Mouse (Mus musculus) cerebellum, postnatal 4 days (tissue): ENCODE results near the gene Sdhaf1.

Experiments used
- DNase-seq, 2 experiments: peaks; one replicate each; pipeline ENCODE4 v3.0.0; 2022; ENCODE audit warnings: low spot score in 2 of 2, mixed read lengths in 1 of 2

The Sdhaf1 gene

DNA sequence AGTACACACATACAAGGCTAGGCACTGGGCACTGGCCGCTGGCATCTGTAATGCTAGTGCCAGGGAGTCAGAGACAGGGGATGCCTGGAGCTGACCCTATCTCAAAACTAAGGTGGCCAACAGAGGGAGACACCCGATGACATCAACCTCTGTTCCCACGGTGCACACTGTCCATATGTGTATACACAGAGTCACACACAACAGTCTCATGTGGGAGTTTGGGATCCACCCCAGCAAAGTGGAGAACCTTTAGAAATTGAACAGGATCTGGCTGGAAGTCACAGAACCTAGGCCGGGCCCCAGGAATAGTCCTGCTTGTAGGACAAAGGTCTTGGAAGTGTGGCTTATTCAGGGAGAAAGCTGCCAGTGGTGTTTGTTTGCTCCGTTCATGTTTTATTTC is 29.4 kb downstream of the Sdhaf1 start:
- DNase-seq: no peak

GRCm38 (mm10) chr7:30293795-30294194 is 29.9 kb downstream of the Sdhaf1 start:
- DNase-seq: no peak

GRCm38 (mm10) chr7:30291215-30292131 is 32.2 kb downstream of the Sdhaf1 start, which contains the start of gene Clip3:
Clip3 (plus strand) TSS chr7:30291728.
- DNase-seq: peak; percentile 79 to 82

DNA sequence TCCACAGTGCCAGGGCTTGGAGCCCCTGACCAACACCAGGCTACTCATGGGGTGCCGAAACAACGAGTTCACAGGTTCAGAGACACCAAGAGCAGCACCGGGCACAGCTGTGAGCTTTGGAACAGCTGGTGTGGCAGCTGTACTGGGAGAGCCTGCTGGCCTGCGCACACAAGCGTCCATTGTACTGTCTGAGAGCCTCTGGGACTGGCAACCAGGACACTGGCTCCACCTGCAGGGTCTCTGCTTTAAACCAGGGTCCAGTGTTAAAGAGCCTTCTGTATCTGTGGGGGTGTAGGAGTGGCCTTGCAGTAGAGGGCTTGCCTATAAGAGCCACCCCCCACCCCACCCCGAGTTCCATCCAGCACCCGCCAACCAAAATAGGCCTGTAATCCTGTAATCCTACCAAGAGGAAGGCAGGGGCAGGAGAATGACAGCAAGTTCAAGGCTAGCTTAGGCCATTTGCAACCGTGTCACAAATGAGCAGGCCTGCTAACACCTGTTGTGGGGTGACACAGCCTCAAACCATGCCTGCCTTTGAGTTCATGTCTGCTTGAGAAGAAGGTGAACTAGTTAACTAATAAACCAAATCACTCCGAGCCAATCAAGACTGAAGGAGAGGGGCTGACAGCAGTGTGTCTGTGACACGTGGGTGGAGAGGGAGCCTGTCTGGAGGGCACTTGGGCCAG is 33.8 kb downstream of the Sdhaf1 start:
- no peak for DNase-seq

DNA sequence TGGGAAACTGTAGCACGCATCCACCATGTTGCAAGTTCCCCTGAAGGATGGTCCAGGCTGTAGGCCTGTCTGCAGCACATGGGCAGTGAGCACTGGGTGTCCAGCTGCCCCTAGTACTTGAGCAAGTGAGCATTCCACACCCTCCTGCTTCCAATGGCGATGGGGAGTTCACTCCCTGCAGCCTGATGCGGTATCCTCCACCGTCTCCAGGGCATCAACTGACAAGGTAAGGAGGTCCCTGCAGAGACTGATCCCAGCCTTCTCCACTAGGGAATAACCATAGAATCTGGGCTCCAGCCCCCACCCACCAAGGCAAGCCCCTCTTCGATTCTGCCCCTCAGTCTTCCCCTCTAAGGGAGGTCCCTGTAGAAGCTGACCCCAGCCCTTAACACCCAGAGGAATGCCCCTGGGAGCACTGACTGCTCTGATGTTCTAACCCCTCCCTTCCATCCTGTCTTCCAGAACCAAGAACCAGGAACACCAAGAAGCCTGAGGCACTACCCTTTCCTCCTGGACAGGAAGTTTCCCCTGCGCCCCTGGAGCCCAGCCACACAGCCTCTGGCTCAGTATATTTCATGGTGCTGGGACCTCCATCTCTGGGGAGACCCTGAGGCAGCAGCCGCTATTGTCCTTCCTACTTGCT is 34.5 kb downstream of the Sdhaf1 start:
- no peak for DNase-seq

- DNase-seq: no peak
These were observed 35.6 kb downstream of the Sdhaf1 start for GRCm38 (mm10) chr7:30288046-30288445.

GRCm38 (mm10) chr7:30286701-30287410 is 36.8 kb downstream of the Sdhaf1 start:
- no peak for DNase-seq

DNA sequence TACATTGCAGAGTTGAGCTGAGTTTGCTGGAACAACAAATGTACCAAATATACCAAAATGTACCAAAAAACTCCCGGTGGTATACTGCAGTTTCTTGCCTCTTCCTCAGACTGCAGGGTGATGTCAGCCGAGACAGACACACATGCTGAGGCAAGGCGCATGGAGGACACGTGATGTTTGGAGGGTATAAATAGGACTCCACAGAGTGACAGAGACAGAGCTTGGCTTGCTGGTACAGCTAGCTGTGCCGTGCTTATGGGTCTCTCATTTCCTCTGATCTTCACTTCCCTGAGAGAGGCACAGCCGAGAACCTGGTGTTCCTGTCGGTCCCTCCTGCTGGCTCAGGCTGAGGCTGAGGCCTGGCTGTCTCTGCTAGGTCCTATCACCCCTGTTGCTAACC is 41.0 kb downstream of the Sdhaf1 start:
- no peak for DNase-seq

GRCm38 (mm10) chr7:30281522-30281921 is 42.2 kb downstream of the Sdhaf1 start:
- DNase-seq: no peak

GRCm38 (mm10) chr7:30280670-30281138 is 43.0 kb downstream of the Sdhaf1 start:
- peak; percentile 67 to 81 for DNase-seq

DNA sequence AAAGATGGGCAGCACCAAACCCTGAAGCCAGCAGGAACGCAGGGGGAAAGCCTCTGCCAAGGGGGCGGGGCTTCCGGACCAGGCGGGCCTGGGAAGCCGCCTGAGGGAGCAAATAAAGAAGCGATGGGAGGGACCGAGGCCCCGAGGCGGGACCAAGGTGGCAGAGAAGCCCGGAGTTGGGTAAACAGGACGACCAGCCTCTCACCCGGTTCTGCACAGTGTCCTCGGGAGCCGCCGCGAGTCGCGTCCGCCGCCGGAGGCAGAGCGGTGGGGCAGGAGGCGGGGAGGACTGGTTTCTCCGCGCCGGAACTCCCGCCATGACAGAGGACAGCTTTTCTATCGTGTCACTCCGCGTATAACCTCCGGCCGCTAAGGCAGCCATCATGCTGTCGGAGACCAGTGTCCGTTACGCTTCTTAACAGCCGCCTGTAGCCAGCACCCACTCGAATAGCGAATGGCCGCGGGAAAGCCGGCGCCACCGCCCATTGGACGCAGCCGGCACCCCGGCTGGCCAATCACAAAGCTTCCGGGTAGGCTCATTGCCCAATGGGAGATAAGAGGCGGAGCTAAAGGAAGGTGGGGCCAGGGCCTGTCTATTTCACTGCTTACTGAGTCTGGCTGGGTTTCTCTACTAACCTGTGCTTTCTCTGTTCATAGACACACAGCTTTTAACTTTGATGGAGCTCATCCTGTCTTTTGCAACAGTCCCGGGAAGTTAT is 43.6 kb downstream of the Sdhaf1 start, which contains the start of the genes Thap8 and Wdr62:
Gene Thap8 (plus strand): TSS at position 144 of the 719 bp plus-strand sequence.
Gene Wdr62 (minus strand): TSS at position 469 of the 719 bp plus-strand sequence.
- peak; percentile 79 to 93 for DNase-seq

DNA sequence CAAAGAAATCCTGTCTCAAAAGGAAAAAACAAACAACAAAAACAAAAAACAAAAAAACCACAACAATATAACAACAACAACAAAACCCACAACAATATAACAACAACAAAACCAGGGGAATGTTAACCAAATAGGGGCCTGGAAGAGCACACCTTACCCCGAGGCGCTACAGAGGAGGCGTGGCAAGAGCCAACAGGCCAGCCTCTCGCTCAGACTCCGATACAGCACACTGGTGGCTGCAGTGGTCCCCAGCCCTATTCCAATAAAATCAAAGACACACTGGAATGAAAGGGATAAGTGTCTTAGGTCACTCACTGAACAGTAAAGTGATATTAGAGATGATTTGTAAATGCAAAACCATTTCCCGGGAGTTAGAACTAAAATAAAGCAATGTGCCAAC is 44.2 kb downstream of the Sdhaf1 start:
- no peak for DNase-seq

- DNase-seq: no peak
These were observed 44.8 kb downstream of the Sdhaf1 start for GRCm38 (mm10) chr7:30278911-30279310.

DNA sequence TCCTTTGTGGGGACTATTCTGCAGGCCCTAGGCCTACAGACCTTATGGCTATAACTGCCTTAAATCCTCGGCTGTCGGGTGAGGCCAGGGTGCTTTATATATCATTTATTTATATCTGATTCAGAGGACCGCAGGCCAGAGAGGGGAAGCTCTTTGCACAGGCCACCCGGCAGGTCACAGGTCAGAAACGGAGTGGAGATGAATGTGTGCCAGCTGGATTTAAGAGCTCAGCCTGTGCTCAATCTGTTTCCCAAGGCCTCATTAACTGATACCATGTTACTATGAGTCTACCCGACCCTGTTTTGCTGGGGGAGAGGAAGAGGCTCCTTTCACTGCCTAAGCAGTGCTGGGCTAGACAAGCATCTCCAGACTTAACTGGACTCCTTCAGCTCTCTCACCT is 49.3 kb downstream of the Sdhaf1 start:
- DNase-seq: no peak
